Mouse (Mus musculus) adipocyte (in vitro differentiated cells): Measurements from ENCODE around the gene Zfp692.
"Not testable (repeated sequence)": the region's sequence is repeated elsewhere in the genome, so short reads cannot be mapped to it uniquely, and the experiment has no call there.

Experiments
- DNase-seq: peaks from one replicate; pipeline ENCODE4 v3.0.0-alpha.2; 2016; ENCODE audit warnings: low spot score

Gene Zfp692

DNA sequence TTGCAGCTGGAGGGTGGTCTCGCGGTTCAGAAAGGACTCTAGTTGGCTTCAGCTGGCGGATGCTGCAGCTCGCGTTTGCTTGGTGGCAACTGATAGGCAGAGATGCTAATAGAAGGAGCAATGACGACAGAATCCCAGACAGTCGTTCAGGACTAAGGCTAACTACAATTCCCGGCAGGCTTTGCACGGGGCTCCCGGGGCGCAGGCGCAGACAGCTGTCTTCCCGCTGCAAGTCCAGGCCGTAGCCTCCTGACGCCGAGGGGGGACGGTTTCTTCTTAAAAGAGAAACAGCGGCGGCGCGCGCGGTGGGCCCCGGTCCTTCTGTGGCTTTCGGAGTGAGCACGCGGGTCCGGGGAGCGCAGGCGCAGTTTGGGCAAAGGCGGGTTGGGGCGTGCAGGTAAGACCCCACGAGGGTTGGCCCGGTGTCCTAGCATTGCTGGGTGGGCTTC is at the start of gene Zfp692:
Gene Zfp692, plus strand, starts transcription at position 210 of the 449 bp plus-strand sequence.
- peak; percentile 91 for DNase-seq

GRCm38 (mm10) chr11:58257816-58258215 is 49.1 kb upstream of the Zfp692 start:
- DNase-seq = no peak

DNA sequence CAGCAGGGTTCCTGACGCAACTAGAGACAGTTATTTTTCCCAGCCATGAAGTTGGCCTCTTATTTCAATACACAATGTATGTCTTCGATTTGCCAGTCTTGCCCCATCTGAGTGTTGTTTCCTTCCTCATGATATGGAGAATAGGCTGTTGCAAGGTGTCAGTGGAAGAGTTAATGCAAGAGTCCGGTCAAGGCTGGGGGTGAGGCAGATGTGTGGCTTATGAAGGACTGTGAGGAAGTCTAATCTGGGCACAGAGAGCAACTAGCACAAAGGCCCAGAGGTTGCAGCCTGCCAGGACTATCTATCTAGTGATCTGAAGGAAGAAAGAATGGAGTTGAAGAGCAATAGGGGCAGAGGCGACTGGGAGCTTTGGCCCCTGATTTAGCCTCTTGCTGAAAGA is 46.7 kb upstream of the Zfp692 start:
- DNase-seq = no peak

DNA sequence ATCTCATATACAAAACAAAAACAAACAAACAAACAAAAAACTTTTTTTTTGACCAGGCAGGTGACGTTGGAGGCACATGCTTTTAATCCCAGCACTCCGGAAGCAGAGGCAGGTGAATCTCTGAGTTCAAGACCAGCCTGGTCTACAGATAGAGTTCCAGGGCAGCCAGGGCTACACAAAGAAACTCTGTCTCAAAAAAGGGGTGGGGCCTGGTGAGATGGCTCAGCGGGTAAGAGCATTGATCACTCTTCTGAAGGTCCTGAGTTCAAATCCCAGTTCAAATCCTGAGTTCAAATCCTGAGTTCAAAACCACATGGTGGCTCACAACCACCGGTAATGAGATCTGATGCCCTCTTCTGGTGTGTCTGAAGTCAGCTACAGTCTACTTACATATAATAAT is 45.0 kb upstream of the Zfp692 start:
- no peak for DNase-seq

GRCm38 (mm10) chr11:58262336-58262735 is 44.5 kb upstream of the Zfp692 start:
- DNase-seq = no peak

DNA sequence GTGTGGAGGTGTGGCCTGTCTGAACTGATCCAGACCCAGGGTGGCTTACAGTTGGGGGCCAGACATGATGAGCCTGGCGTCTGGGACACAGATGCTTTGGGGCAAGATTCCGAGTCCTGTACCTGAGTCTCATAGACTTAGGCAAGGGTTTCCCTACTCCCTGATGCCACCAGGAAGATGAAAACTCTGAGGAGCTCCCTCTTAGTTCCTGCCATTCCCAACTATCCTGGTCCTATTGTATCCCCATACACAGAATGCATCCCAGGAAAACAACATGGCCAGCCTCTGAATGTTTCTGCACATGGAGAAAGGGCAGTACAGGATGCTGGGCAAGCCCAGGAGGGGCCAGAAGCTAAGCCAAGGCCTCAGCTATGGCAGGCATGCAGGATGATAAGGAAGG is 43.4 kb upstream of the Zfp692 start:
- no peak for DNase-seq

- DNase-seq = no peak
These were observed 42.3 kb upstream of the Zfp692 start for GRCm38 (mm10) chr11:58264546-58264945.

DNA sequence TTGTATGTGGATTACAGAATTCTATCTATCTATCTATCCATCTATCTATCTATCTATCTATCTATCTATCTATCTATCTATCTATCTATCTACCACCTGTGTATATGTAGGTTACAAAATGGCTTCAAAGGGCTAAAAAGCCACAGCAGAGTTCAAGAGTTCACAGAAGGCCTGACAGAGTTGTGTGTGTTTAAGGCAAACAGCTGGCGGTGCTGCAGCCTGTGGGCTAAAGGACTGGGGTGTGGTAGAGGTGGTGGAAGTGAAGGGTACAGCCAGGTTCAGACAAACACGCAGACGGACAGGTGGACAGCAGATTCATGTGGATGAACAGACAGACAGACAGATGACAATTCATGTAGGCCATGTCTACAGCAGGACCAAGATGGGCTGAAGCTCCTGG is 38.6 kb upstream of the Zfp692 start:
- DNase-seq = no peak

- DNase-seq = no peak
These were observed 32.3 kb upstream of the Zfp692 start, which contains the start of gene 4930438A08Rik for GRCm38 (mm10) chr11:58274572-58274971. 4930438A08Rik (plus strand) TSS chr11:58274799.

GRCm38 (mm10) chr11:58275756-58276155 is 31.1 kb upstream of the Zfp692 start:
- DNase-seq = no peak

DNA sequence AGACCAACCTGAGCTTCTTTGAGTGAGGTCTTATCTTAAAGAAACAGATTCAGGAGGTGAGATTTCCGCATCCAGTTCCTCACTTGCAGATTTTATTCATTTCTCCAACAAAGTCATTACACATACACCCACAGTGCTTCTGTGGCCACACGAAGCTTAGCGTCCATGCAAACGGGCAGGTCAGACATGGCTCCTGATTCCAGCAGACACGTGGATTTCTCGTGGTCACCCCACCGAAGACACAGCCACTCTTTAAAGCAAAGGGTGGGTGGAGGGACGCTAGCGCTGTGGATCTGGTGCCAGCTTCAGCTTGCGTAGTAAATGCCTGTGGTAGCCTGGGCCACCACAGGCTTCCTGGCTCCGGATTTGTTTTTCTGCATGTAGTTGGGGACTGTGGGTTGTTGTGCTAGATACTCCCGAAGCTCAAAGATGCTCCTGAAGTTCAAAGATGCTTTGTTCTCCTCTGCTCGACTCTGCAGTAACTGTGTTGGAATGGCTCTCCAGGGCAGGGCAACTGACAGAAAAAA is 24.8 kb upstream of the Zfp692 start:
- no peak for DNase-seq

GRCm38 (mm10) chr11:58282518-58282917 is 24.4 kb upstream of the Zfp692 start:
- DNase-seq = no peak

- no peak for DNase-seq
These were observed 16.7 kb upstream of the Zfp692 start for GRCm38 (mm10) chr11:58289992-58290682.

DNA sequence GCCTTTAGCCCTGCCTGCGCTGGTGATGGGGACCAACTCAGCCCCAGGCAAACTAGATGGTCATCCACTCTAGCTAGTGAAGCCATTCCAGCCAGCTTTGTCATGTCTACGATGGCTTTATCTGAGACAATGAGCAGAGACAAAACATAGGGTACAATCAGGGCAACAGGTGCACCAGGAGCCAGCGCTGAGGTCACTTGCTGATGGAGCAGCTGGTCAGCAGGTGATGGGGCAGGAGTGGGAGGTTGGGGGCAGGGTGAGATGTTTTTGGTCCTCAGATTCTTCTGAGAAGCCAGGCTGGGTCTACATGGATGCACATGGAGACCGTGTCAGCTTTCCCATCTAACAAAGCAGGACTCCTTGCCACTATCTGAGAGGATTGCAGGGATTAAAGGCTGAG is 16.1 kb upstream of the Zfp692 start:
- no peak for DNase-seq

DNA sequence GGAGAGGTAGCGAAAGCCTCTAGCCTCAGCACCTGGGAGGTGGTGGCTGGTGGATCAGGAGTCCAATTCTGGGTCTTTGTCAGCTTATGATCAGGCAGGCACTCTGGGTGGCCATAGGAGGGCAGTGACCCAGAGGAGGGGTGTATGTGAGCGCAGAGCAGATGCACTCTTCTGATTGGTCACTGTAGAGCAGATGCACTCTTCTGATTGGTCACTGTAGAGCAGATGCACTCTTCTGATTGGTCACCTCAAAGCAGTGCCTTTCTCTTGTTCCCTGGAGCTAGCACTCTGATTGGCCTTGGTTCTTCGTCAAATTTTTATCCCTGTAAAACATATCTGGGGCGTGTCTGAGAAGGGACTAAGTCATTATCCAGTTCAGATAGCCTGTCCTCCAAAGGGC is 14.1 kb upstream of the Zfp692 start:
- no peak for DNase-seq

GRCm38 (mm10) chr11:58297396-58297795 is 9.5 kb upstream of the Zfp692 start:
- no peak for DNase-seq

GRCm38 (mm10) chr11:58301057-58301456 is 5.8 kb upstream of the Zfp692 start:
- peak; percentile 71 for DNase-seq

GRCm38 (mm10) chr11:58301837-58302754 is 4.8 kb upstream of the Zfp692 start:
- DNase-seq = peak; percentile 96

DNA sequence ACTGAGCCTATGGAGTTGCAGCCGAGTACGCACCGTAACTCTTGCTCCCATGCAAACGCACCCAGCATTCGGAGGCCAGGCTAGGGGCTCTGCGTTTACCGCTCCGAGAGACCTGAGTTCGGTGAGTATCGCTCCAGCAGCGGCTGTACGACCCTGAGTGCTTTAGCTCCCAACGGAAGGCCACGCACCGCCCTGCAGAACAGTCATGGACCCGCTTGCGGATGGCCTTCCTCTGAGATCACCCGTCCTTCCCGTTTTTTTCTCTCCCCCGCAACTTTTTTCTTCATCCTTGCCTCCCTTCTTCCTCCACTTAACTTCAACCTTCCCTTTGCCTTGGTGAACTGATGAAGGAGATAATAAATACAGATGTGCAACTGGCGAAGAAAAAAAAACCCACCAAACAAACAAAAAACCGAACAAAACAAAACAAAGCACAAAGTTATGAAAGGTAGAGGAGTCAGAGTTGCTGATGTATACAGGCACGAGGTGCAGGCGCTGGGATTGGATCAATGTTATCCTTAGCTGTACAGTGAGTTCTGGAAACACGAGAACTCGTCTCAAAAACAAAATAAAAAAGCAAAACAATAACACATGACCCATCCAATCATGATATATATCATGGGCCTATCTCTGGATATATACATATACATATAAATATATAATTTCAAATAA is 4.0 kb upstream of the Zfp692 start:
- DNase-seq = no peak

DNA sequence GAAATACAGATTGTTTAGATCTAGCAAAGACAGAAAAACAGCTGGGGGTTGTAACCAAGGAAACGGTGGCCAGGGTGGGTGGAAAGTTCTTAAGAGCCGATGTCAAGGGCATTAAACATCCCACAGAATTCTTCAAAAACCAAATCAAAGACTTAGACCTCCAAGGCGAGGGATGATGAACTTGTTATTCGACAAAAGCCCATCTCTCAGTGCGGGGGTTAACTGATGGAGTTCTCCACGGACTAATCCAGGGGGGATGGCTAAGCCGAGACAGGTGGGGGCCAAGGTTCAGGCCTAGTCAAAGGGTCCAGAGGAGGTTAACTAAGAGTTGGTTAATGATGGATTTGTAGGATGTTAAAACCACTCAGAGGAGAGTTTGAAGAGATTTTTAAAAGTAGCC is 3.3 kb upstream of the Zfp692 start:
- DNase-seq = no peak

GRCm38 (mm10) chr11:58305299-58305698 is 1.6 kb upstream of the Zfp692 start:
- DNase-seq = not testable (repeated sequence)

DNA sequence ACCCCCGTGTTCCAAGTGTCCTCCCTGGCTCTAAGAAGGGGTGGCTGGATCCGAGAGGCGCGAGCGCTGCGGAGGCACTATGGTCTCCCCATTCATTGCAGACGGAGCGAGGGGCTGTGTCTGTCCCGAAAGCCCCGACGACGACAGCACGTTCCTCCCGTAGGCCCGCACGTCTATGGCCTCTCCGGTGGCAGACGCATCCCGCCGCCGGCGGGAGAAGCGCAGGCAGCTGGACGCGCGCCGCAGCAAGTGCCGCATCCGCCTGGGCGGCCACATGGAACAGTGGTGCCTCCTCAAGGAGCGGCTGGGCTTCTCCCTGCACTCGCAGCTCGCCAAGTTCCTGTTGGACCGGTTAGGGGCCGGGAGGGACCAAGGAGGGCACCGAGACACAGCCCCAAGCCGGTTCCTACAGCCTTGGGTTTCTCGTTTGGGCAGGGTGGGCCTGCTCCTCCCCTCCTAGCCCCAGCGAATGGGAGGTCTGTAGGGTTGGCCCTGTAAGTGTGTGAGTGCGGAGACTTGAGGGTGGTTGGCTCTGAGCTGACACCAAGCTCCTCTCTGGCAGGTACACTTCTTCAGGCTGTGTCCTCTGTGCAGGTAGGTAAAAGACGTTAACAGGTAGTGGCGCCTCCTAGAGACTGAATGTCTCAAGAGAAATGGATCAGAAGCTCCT is 677 bp downstream of the Zfp692 start:
- DNase-seq = peak; percentile 24
